Mouse (Mus musculus): Measurements from ENCODE around the gene Fgfr2. TPM values are rescaled to one million over a fixed set of nuclear protein-coding genes. Genes with fewer than 3 reads are reported as not detected.
"Not testable (repeated sequence)": the region's sequence is repeated elsewhere in the genome, so short reads cannot be mapped to it uniquely, and the experiment has no call there.

Gene Fgfr2
- polyA plus RNA-seq, 1 experiment from 2014 or later = 33.9 TPM

DNA sequence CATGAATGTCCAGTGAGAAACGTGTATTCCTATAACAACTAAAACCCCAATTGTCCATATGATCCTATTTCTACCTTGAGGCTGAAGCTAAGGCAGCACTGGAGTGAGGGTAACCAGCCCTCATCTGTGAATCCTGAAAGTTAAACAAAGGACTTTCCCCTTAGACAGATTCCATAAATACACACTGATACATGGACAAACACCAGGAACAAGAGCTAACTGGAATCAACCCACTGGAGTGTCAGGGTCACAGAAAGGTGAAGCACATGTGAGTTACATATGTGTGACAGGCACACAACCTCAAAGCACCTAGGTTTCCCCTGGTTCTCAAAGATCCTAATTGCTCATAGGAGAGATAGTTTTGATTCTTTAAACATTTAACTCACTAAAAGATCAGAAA lies 2703.2 kb downstream of the Fgfr2 start:
- H3K4me3 ChIP-seq = no peak overlapping the region
- H3K9ac ChIP-seq = no peak overlapping the region
- H3K36me3 ChIP-seq = no peaks in the 10 kb centered on the region
- H3K4me1 ChIP-seq (replicated peaks) = 0 out of 2 replicates have a peak, but pooled peaks cover 4% of the 10 kb centered on the region
- H3K9me3 ChIP-seq = no peaks in the 10 kb centered on the region
- H3K27ac ChIP-seq = no peak overlapping the region
- H3K27me3 ChIP-seq = no peaks in the 10 kb centered on the region
- ATAC-seq (ENCODE audit: low FRiP score) = no peak
- no peak overlapping the region for H3K4me2 ChIP-seq
- WGBS = 80% methylated on average over 1 of the region's 1 CpGs

DNA sequence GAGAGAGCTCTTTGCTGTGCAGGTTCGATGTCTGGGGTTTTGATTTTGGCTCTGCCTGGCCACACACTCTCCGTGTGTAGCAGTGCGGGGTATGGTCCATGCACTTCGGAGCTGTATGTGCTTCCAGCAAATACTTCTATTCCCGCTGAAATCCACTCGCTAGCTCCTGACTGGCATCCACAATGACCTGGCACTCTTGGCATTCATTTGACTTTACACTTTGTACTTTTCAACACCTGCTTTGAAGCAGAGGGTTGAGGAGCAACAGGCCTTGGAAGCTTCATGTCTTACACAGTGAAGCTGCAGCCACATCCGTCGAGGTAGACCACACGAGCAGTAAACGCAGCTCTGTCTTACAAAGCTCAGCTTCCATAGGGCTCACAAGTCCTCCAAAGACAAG lies 2715.5 kb downstream of the Fgfr2 start:
- H3K36me3 ChIP-seq = 0 out of 2 replicates have a peak, but pooled peaks cover 2% of the 10 kb centered on the region
- H3K4me3 ChIP-seq = no peak overlapping the region
- ATAC-seq (ENCODE audit: low FRiP score) = no peak
- H3K4me2 ChIP-seq = no peak overlapping the region
- no peak overlapping the region for H3K27ac ChIP-seq
- no peaks in the 10 kb centered on the region for H3K9me3 ChIP-seq
- no peaks in the 10 kb centered on the region for H3K4me1 ChIP-seq (replicated peaks)
- H3K27me3 ChIP-seq = no peaks in the 10 kb centered on the region
- no peak overlapping the region for H3K9ac ChIP-seq
- WGBS = 89% methylated on average over 10 of the region's 10 CpGs

DNA sequence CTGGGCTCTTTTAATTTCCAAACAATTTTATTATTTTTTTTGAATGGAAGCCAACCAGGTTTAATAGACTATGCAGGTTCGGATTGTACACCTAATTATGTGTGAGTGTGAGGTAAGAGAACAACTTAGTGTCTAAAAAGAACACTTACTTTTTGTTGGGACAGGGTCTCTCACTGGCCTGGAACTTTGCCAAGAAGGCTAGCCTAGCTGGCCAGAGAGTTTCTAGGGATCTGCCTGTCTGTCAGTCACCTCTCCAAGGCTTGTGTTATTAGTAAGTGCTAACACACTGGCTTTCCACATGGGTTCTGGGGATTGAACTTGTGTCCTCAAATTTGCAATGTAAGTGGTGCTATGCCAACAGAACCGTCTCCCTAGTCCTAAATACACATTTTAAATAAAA lies 2719.8 kb downstream of the Fgfr2 start:
- no peak overlapping the region for H3K9ac ChIP-seq
- ATAC-seq (ENCODE audit: low FRiP score) = no peak
- peaks cover 16% of the 10 kb centered on the region for H3K36me3 ChIP-seq
- no peaks in the 10 kb centered on the region for H3K9me3 ChIP-seq
- H3K4me1 ChIP-seq (replicated peaks) = no peaks in the 10 kb centered on the region
- 92% methylated on average over 2 of the region's 2 CpGs for WGBS
- no peaks in the 10 kb centered on the region for H3K27me3 ChIP-seq
- no peak overlapping the region for H3K4me2 ChIP-seq
- no peak overlapping the region for H3K4me3 ChIP-seq
- H3K27ac ChIP-seq = no peak overlapping the region

DNA sequence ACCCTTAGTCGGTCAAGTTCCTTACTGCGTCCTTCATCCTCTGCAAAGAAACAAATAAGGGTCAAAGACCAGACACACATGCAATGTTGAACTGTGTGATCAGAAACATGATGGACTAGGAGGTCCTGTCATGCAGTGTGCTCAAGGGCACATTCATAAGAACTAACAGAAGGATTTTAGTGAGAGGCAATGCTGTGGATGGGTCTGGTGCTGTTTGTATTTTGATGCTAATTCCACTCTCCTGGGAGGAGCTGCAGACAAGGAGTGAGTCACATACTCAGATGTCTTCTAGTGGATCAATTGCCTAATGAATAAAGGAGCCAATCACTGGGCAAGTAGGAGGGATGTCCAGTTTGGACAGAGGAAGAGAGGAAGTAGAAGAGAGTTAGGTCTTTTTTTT lies 2728.5 kb downstream of the Fgfr2 start:
- Histone ChIP-seq H3K27me3 (no peaks in the 10 kb centered on the region), H3K36me3 (peaks cover 24% of the 10 kb centered on the region), H3K4me3 (no peak overlapping the region), H3K9ac (no peak overlapping the region), H3K27ac (no peak overlapping the region), H3K4me1 (replicated peaks) (no peaks in the 10 kb centered on the region), H3K9me3 (no peaks in the 10 kb centered on the region), H3K4me2 (no peak overlapping the region)
- no peak for ATAC-seq (ENCODE audit: low FRiP score)
- WGBS = 75% methylated on average over 2 of the region's 2 CpGs

DNA sequence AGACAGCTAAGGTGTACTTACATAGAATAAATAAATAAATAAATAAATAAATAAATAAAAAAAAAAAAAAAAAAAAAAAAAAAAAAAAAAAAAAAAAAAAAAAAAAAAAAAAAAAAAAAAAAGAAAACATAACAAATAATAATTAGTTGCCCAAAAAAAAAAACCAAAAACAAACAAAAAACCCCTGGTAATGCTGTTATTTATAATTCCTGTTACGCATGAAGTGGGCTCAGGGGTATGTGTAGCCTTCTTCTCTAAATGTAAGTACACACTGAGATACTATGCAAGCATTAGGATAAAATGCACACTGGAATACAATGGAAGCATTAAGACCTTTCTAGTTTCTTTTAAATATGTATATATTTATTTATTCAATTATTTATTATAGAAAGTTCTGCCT lies 2733.1 kb downstream of the Fgfr2 start:
- peaks cover 16% of the 10 kb centered on the region for H3K4me1 ChIP-seq (replicated peaks)
- H3K9me3 ChIP-seq; H3K4me3 ChIP-seq; H3K4me2 ChIP-seq; H3K27me3 ChIP-seq; H3K9ac ChIP-seq; ATAC-seq (ENCODE audit: low FRiP score); H3K27ac ChIP-seq: not testable (repeated sequence)
- 100% methylated on average over 1 of the region's 1 CpGs for WGBS
- H3K36me3 ChIP-seq = peaks cover 35% of the 10 kb centered on the region

DNA sequence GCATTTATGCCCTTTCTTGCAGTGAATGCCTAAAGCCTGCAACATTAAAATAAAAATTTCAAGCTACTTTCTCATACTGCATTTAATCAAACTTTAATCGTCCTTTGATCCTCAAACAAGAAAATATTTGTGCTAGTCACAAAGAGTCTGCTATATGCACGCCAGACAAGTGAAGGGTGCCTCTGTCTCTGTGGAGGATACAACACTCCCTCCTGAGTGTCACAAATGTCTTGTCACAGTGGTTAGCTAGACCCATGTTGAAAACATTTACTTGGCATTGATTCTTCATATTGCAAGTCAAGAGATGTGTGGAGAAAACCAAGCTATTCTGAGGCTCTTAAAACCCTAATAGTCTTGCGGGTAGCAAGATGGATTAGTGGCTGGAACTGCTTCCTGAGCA lies 2736.8 kb downstream of the Fgfr2 start:
- Histone ChIP-seq H3K4me3 (no peak overlapping the region), H3K9me3 (no peaks in the 10 kb centered on the region), H3K27me3 (no peaks in the 10 kb centered on the region), H3K4me2 (no peak overlapping the region), H3K9ac (no peak overlapping the region), H3K27ac (0 out of 2 replicates have a peak overlapping the region, but pooled peaks have one; percentile 36), H3K36me3 (peaks cover 16% of the 10 kb centered on the region), H3K4me1 (replicated peaks) (peaks cover 20% of the 10 kb centered on the region)
- ATAC-seq (ENCODE audit: low FRiP score) = no peak
- WGBS = 24% methylated on average over 3 of the region's 3 CpGs

DNA sequence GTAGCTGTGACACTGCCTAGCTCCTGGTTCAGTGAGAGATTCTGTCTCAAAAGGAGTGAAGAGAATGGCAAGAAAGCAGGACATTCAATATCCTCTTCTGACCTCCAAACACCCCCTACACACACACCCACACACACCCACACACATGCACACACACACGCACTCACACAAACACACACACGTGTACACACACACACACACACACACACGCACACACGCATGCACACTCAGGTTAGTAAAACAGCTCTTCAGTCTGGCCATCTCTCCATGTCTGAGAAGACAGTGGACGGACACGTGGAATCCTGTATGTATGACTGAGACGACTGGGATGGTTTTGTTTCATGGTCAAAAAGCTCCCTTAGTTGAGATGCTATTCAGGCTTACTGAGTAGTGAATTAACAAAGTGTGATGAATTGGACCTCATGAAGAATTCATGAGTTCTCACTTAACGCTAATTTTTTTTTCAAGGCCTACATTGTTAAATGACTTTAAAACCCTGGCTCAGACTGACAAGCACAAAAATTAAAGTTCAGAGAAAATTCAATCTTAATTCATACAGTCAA lies 2737.3 kb downstream of the Fgfr2 start:
- H3K9me3 ChIP-seq = no peaks in the 10 kb centered on the region
- ATAC-seq (ENCODE audit: low FRiP score) = no peak

DNA sequence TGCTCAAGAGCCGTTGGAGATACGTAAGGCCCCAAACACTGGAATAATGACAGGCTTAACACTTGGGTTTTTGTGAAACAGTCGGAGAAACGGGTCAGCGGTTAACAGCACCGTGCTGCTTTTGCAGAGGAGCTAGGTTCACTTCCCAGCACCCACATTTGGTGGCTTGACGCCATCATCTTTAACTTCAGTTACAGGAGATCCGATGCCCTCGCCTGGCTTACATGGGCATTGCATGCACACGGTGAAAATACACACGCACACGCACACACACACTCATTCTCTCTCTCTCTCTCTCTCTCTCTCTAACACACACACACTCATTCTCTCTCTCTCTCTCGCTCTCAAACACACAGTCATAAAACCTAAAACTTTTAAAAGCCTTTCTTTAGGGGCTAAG lies 2741.0 kb downstream of the Fgfr2 start:
- Histone ChIP-seq H3K4me2 (no peak overlapping the region), H3K9me3 (no peaks in the 10 kb centered on the region), H3K27ac (peak overlapping the region; percentile 79), H3K4me1 (replicated peaks) (peaks cover 32% of the 10 kb centered on the region), H3K4me3 (no peak overlapping the region), H3K36me3 (peaks cover 8% of the 10 kb centered on the region; the same call in 1 of the 2 replicates), H3K27me3 (no peaks in the 10 kb centered on the region), H3K9ac (no peak overlapping the region)
- 85% methylated on average over 13 of the region's 13 CpGs for WGBS
- ATAC-seq (ENCODE audit: low FRiP score) = no peak

More for the DNA sequence above, 2737.3 kb downstream of the Fgfr2 start:
- WGBS = 24% methylated on average over 8 of the region's 8 CpGs
- Histone ChIP-seq H3K36me3 (peaks cover 16% of the 10 kb centered on the region), H3K4me2 (no peak overlapping the region), H3K27me3 (no peaks in the 10 kb centered on the region), H3K4me1 (replicated peaks) (peaks cover 25% of the 10 kb centered on the region), H3K9ac (no peak overlapping the region), H3K4me3 (no peak overlapping the region), H3K27ac (0 out of 2 replicates have a peak overlapping the region, but pooled peaks have one; percentile 30)

DNA sequence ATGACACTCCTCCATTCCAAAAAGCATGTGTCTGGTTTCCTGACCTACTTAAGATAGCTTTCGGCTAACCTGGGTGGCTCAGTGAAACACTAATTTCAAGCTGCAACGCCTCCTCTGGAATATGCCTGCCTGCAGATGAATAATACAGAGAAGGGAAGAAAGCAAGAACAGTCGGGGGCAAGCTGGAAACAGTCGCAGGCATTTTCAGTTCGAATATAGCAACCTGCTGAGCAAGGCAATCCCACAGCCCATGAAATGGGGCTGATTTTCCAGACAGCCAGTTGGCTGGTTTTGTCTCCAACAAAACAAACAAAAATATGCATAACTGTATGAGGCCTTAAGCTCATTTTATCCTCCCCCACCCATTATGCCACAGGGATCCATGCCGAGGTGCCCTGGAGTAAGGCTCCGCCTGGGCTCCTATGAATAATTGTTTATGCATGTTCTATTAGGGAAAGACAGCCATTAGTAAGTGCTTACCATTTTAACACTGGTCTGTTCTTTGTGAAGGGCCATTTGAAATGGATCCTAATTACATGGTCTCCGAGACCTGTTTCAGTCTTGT lies 2741.7 kb downstream of the Fgfr2 start:
- Histone ChIP-seq H3K4me2 (no peak overlapping the region), H3K27ac (peak overlapping the region; percentile 79), H3K4me1 (replicated peaks) (peaks cover 25% of the 10 kb centered on the region), H3K9ac (no peak overlapping the region), H3K9me3 (no peaks in the 10 kb centered on the region), H3K4me3 (no peak overlapping the region), H3K27me3 (no peaks in the 10 kb centered on the region), H3K36me3 (peaks cover 5% of the 10 kb centered on the region; the same call in 1 of the 2 replicates)
- 35% methylated on average over 8 of the region's 8 CpGs for WGBS
- peak; percentile 52 for ATAC-seq (ENCODE audit: low FRiP score)

DNA sequence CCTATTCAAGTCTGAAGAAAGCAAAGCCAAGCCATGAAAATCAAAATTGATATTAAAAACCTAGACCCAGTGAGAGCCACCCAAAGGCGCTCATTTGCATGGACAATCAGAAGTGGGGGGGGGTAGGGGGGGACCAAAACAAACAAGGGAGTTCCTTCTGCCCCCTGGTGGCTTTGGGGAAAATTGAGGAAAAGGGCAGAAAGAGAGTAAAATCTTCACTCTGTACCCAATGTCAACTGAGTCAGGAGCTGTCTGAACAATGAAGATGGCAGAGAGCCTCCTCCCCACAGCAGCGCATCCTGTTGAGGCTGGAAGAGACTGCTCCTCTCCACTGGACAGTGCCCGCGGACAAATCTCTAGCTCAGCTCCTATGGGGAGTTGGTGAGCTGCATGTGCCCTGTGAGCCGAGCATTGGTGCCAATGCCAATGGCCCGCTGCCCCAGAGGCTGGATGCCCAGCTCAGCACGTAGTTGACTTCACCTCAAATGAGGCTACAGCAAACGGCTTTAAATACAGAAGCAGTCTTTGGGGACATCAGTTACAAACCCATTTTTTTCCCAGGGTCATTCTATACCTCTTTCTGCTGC lies 2742.3 kb downstream of the Fgfr2 start:
- no peak overlapping the region for H3K4me2 ChIP-seq
- peak overlapping the region; percentile 79 for H3K27ac ChIP-seq
- 70% methylated on average over 8 of the region's 8 CpGs for WGBS
- no peaks in the 10 kb centered on the region for H3K27me3 ChIP-seq
- ATAC-seq (ENCODE audit: low FRiP score) = peak; percentile 36; the same call in 1 of the 2 replicates
- H3K36me3 ChIP-seq = peaks cover 5% of the 10 kb centered on the region; the same call in 1 of the 2 replicates
- peaks cover 22% of the 10 kb centered on the region for H3K4me1 ChIP-seq (replicated peaks)
- H3K4me3 ChIP-seq = no peak overlapping the region
- no peak overlapping the region for H3K9ac ChIP-seq
- no peaks in the 10 kb centered on the region for H3K9me3 ChIP-seq

DNA sequence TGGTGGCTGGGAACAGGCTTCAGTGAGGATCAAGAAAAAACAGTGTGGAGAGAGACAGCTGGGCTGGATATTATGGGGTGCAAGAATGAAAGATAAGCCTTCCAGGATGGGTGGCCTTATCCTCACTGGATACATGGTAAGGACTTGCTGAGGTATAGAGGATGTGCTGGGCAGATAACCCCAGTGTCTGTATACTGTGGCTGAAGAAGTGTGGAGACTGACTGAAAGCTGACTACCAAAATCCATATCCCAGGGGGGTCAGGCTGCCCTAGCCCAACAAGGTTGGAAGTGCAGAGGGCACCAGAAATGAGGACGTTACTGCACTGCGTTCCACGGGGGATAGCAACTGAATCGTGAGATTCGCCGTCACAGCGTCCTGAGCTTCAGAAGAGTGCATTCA lies 2742.8 kb downstream of the Fgfr2 start:
- H3K4me1 ChIP-seq (replicated peaks) = peaks cover 17% of the 10 kb centered on the region
- no peak overlapping the region for H3K27ac ChIP-seq
- no peaks in the 10 kb centered on the region for H3K9me3 ChIP-seq
- peaks cover 5% of the 10 kb centered on the region; the same call in 1 of the 2 replicates for H3K36me3 ChIP-seq
- H3K27me3 ChIP-seq = no peaks in the 10 kb centered on the region
- no peak overlapping the region for H3K9ac ChIP-seq
- 81% methylated on average over 7 of the region's 7 CpGs for WGBS
- ATAC-seq (ENCODE audit: low FRiP score) = no peak
- no peak overlapping the region for H3K4me3 ChIP-seq
- no peak overlapping the region for H3K4me2 ChIP-seq

DNA sequence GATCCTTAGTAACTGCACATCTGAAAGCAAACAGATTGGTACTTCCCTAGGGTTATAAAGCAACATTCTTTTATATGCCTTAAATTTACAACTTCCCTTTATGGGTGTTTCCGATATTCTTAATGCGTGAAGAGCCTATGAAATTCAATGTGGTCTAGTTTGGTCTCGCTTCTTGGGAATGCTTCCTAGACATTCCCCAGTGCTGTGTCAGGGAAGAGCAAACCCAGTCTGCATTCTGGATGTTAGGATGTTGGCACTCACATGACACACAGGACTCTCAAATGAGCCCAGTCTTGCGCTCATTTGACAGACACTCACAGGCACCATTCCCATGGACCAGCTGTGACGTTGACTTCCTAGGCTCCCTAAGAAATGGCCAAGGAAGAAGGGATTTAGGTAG lies 2743.3 kb downstream of the Fgfr2 start:
- no peaks in the 10 kb centered on the region for H3K27me3 ChIP-seq
- peaks cover 15% of the 10 kb centered on the region for H3K4me1 ChIP-seq (replicated peaks)
- H3K4me3 ChIP-seq = no peak overlapping the region
- H3K9me3 ChIP-seq = no peaks in the 10 kb centered on the region
- no peak overlapping the region for H3K27ac ChIP-seq
- H3K9ac ChIP-seq = no peak overlapping the region
- no peak overlapping the region for H3K4me2 ChIP-seq
- WGBS = 94% methylated on average over 5 of the region's 5 CpGs
- peaks cover 5% of the 10 kb centered on the region; the same call in 1 of the 2 replicates for H3K36me3 ChIP-seq
- no peak for ATAC-seq (ENCODE audit: low FRiP score)

DNA sequence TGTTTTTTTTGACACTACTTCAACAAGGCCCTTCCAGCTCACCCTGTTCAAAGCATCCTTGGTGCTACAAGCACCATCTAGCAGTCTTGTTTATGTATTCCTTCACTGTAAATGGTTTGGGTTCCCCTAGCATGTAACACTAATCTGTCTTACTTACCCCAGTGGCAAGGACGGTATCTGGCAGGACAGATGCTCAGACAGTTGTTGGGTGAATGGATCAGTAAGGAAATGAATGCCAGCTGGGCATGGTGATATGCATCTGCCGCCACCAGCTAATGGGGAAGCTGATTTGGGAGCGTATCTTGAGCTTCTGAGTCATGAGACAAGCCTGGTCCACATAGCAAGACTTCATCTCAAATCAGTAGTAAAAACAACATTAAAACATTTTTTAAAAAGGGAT lies 2744.8 kb downstream of the Fgfr2 start:
- no peak for ATAC-seq (ENCODE audit: low FRiP score)
- H3K9me3 ChIP-seq = no peaks in the 10 kb centered on the region
- H3K36me3 ChIP-seq = no peaks in the 10 kb centered on the region
- WGBS = 88% methylated on average over 3 of the region's 3 CpGs
- no peak overlapping the region for H3K27ac ChIP-seq
- H3K9ac ChIP-seq = no peak overlapping the region
- no peak overlapping the region for H3K4me3 ChIP-seq
- H3K4me1 ChIP-seq (replicated peaks) = peaks cover 15% of the 10 kb centered on the region
- H3K27me3 ChIP-seq = no peaks in the 10 kb centered on the region
- H3K4me2 ChIP-seq = no peak overlapping the region
